Mouse (Mus musculus): Measurements from ENCODE around the gene Casc4. TPM values are rescaled to one million over a fixed set of nuclear protein-coding genes. Genes with fewer than 3 reads are reported as not detected.

Casc4 gene
- 1.3 TPM for polyA plus RNA-seq (2017; shearing (Covaris generic))

GRCm38 (mm10) chr2:121866632-121867050 lies at the start of gene Casc4:
Gene Casc4 (plus strand): TSS chr2:121866970.

GRCm38 (mm10) chr2:121955765-121956223 lies 89.0 kb downstream of the Casc4 start, which contains the start of the genes Ctdspl2 and Mageb3:
Gene Ctdspl2 (plus strand): TSS chr2:121956001.
Gene Mageb3 (minus strand): TSS chr2:121956092.

Other genes with a start within 250 kb of the Casc4 start
- 0.88 TPM for gene Frmd5, start 59.9 kb upstream of the Casc4 start, polyA plus RNA-seq (2017; shearing (Covaris generic))
- gene Ctdspl2, start 89.0 kb downstream of the Casc4 start, polyA plus RNA-seq (2017; shearing (Covaris generic)): 64.5 TPM
- not detected for gene Mageb3, start 89.1 kb downstream of the Casc4 start, polyA plus RNA-seq (2017; shearing (Covaris generic))
- 5.8 TPM for gene Eif3j1, start 161.6 kb downstream of the Casc4 start, polyA plus RNA-seq (2017; shearing (Covaris generic))